Mouse (Mus musculus) heart, embryonic 11.5 days (tissue): ENCODE data around the gene Astn2. TPM values are rescaled to one million over a fixed set of nuclear protein-coding genes. Genes with fewer than 3 reads are reported as not detected.

Source experiments
- ATAC-seq: fragments of 200-750 bp; cut with Nextera tagmentation; replicated peaks from 2 replicates; pipeline ENCODE4 v1.8.0; 2017; ENCODE audit warnings: moderate library complexity; ENCODE audit not compliant: insufficient number of reproducible peaks, low FRiP score, low TSS enrichment
- H3K27ac ChIP-seq: fragments of 300-500 bp; sonication (generic); 2 replicates; pipeline ENCODE4 v1.5.1; 2014; ENCODE audit warnings: mild to moderate bottlenecking, low read depth, low read length
- H3K27me3 ChIP-seq: fragments of 300-500 bp; sonication (generic); 2 replicates; pipeline ENCODE4 v1.6.1; 2014; ENCODE audit warnings: mild to moderate bottlenecking, low read length, mixed read lengths; ENCODE audit not compliant: control insufficient read depth, insufficient read depth
- H3K36me3 ChIP-seq: fragments of 300-500 bp; sonication (generic); 2 replicates; pipeline ENCODE4 v1.6.1; 2014; ENCODE audit warnings: mild to moderate bottlenecking, low read length, moderate library complexity, mixed read lengths; ENCODE audit not compliant: control insufficient read depth, insufficient read depth
- H3K4me1 ChIP-seq: fragments of 300-500 bp; sonication (generic); 2 replicates; pipeline ENCODE4 v1.6.1; 2014; ENCODE audit warnings: low read length; ENCODE audit not compliant: control insufficient read depth, insufficient read depth
- H3K4me2 ChIP-seq: fragments of 300-500 bp; sonication (generic); 2 replicates; pipeline ENCODE4 v1.6.1; 2014; ENCODE audit warnings: mild to moderate bottlenecking, moderate library complexity
- H3K4me3 ChIP-seq: fragments of 300-500 bp; sonication (generic); 2 replicates; pipeline ENCODE4 v1.5.1; 2014; ENCODE audit warnings: low read depth, low read length
- H3K9ac ChIP-seq: fragments of 300-500 bp; sonication (generic); 2 replicates; pipeline ENCODE4 v1.6.1; 2014; ENCODE audit warnings: mild to moderate bottlenecking, low read depth, low read length, moderate library complexity
- H3K9me3 ChIP-seq: fragments of 300-500 bp; sonication (generic); replicated peaks from 2 replicates; pipeline ENCODE4 v1.6.1; 2016; ENCODE audit warnings: low read length; ENCODE audit not compliant: control insufficient read depth
- WGBS: fragments of 180-500 bp; shearing (Covaris S2); extraction: QIAGEN DNeasy Blood & Tissue Kit; methylation state at CpG from one replicate; pipeline ENCODE4 v1.1.7; 2014; ENCODE audit not compliant: insufficient replicate concordance; 5-methylcytosine and 5-hydroxymethylcytosine counted together
- polyA plus RNA-seq: library from polyadenylated mRNA; unstranded; fragments of >200 nt; fragmentation: Nextera tagmentation; extraction: Ambion mirVana; gene quantifications from 2 replicates; pipeline ENCODE4 v1.2.1, GENCODE M21; 2014

Gene Astn2
- polyA plus RNA-seq, 1 experiment from 2014 or later = 0.14 TPM

- Histone ChIP-seq H3K27ac (no peak overlapping the region), H3K27me3 (no peaks in the 10 kb centered on the region), H3K4me3 (no peak overlapping the region), H3K4me2 (no peak overlapping the region), H3K36me3 (no peaks in the 10 kb centered on the region), H3K9ac (no peak overlapping the region), H3K4me1 (no peaks in the 10 kb centered on the region), H3K9me3 (no peaks in the 10 kb centered on the region)
- ATAC-seq = no peak
- WGBS = 74% methylated on average over 8 of the region's 8 CpGs
Observed at GRCm38 (mm10) chr4:65912247-65912942, 492.0 kb downstream of the Astn2 start.

- no peaks in the 10 kb centered on the region for H3K36me3 ChIP-seq
- no peaks in the 10 kb centered on the region for H3K4me1 ChIP-seq
- H3K9ac ChIP-seq = no peak overlapping the region
- H3K4me2 ChIP-seq = no peak overlapping the region
- H3K4me3 ChIP-seq = no peak overlapping the region
- H3K9me3 ChIP-seq = no peaks in the 10 kb centered on the region
- no peaks in the 10 kb centered on the region for H3K27me3 ChIP-seq
- WGBS = 75% methylated on average over 7 of the region's 7 CpGs
- ATAC-seq = no peak
- H3K27ac ChIP-seq = no peak overlapping the region
Observed at GRCm38 (mm10) chr4:65907660-65908059, 496.8 kb downstream of the Astn2 start.

GRCm38 (mm10) chr4:65904963-65905362, 499.4 kb downstream of the Astn2 start:
- no peaks in the 10 kb centered on the region for H3K27me3 ChIP-seq
- WGBS = 83% methylated on average over 2 of the region's 2 CpGs

GRCm38 (mm10) chr4:65896092-65897027, 508.1 kb downstream of the Astn2 start:
- no peaks in the 10 kb centered on the region for H3K36me3 ChIP-seq
- no peak overlapping the region for H3K4me2 ChIP-seq
- no peaks in the 10 kb centered on the region for H3K9me3 ChIP-seq
- no peak overlapping the region for H3K4me3 ChIP-seq
- H3K27me3 ChIP-seq = no peaks in the 10 kb centered on the region
- 65% methylated on average over 5 of the region's 5 CpGs for WGBS
- ATAC-seq = no peak
- no peak overlapping the region for H3K27ac ChIP-seq
- H3K9ac ChIP-seq = no peak overlapping the region
- no peaks in the 10 kb centered on the region for H3K4me1 ChIP-seq

More at GRCm38 (mm10) chr4:65904963-65905362, 499.4 kb downstream of the Astn2 start:
- ATAC-seq = no peak
- no peaks in the 10 kb centered on the region for H3K4me1 ChIP-seq
- H3K27ac ChIP-seq = no peak overlapping the region
- no peaks in the 10 kb centered on the region for H3K9me3 ChIP-seq
- H3K9ac ChIP-seq = no peak overlapping the region
- no peak overlapping the region for H3K4me3 ChIP-seq
- H3K36me3 ChIP-seq = no peaks in the 10 kb centered on the region
- H3K4me2 ChIP-seq = no peak overlapping the region

GRCm38 (mm10) chr4:65888332-65888993, 515.9 kb downstream of the Astn2 start:
- Histone ChIP-seq H3K4me3 (no peak overlapping the region), H3K9ac (no peak overlapping the region)
- 55% methylated on average over 5 of the region's 5 CpGs for WGBS

GRCm38 (mm10) chr4:65886862-65887261, 517.5 kb downstream of the Astn2 start:
- ATAC-seq = no peak
- Histone ChIP-seq H3K36me3 (no peaks in the 10 kb centered on the region), H3K9me3 (no peaks in the 10 kb centered on the region), H3K27ac (no peak overlapping the region), H3K4me1 (no peaks in the 10 kb centered on the region), H3K27me3 (no peaks in the 10 kb centered on the region), H3K9ac (no peak overlapping the region), H3K4me2 (no peak overlapping the region), H3K4me3 (no peak overlapping the region)
- 33% methylated on average over 1 of the region's 1 CpGs for WGBS

More at GRCm38 (mm10) chr4:65888332-65888993, 515.9 kb downstream of the Astn2 start:
- ATAC-seq = no peak
- Histone ChIP-seq H3K27me3 (no peaks in the 10 kb centered on the region), H3K4me2 (no peak overlapping the region), H3K4me1 (no peaks in the 10 kb centered on the region), H3K9me3 (no peaks in the 10 kb centered on the region), H3K36me3 (no peaks in the 10 kb centered on the region), H3K27ac (no peak overlapping the region)

- Histone ChIP-seq H3K9ac (no peak overlapping the region), H3K27me3 (no peaks in the 10 kb centered on the region), H3K27ac (no peak overlapping the region), H3K4me2 (no peak overlapping the region), H3K4me1 (no peaks in the 10 kb centered on the region), H3K36me3 (no peaks in the 10 kb centered on the region), H3K9me3 (no peaks in the 10 kb centered on the region), H3K4me3 (no peak overlapping the region)
- 70% methylated on average over 3 of the region's 3 CpGs for WGBS
- ATAC-seq = no peak
Observed at GRCm38 (mm10) chr4:65885921-65886320, 518.5 kb downstream of the Astn2 start.

- Histone ChIP-seq H3K36me3 (no peaks in the 10 kb centered on the region), H3K9me3 (no peaks in the 10 kb centered on the region), H3K27ac (no peak overlapping the region), H3K4me2 (no peak overlapping the region), H3K4me1 (no peaks in the 10 kb centered on the region), H3K4me3 (no peak overlapping the region), H3K9ac (no peak overlapping the region), H3K27me3 (no peaks in the 10 kb centered on the region)
- no peak for ATAC-seq
- 69% methylated on average over 2 of the region's 2 CpGs for WGBS
Observed at GRCm38 (mm10) chr4:65874236-65874781, 530.1 kb downstream of the Astn2 start.
